Mouse (Mus musculus): ENCODE data around the gene Nepro.

Gene Nepro

GRCm38 (mm10) chr16:44702272-44702671 is 21.8 kb upstream of the Nepro start:
- ATAC-seq (ENCODE audit: insufficient number of reproducible peaks, low FRiP score, low TSS enrichment): no peak

GRCm38 (mm10) chr16:44703458-44703857 is 20.6 kb upstream of the Nepro start:
- no peak for ATAC-seq (ENCODE audit: insufficient number of reproducible peaks, low FRiP score, low TSS enrichment)

DNA sequence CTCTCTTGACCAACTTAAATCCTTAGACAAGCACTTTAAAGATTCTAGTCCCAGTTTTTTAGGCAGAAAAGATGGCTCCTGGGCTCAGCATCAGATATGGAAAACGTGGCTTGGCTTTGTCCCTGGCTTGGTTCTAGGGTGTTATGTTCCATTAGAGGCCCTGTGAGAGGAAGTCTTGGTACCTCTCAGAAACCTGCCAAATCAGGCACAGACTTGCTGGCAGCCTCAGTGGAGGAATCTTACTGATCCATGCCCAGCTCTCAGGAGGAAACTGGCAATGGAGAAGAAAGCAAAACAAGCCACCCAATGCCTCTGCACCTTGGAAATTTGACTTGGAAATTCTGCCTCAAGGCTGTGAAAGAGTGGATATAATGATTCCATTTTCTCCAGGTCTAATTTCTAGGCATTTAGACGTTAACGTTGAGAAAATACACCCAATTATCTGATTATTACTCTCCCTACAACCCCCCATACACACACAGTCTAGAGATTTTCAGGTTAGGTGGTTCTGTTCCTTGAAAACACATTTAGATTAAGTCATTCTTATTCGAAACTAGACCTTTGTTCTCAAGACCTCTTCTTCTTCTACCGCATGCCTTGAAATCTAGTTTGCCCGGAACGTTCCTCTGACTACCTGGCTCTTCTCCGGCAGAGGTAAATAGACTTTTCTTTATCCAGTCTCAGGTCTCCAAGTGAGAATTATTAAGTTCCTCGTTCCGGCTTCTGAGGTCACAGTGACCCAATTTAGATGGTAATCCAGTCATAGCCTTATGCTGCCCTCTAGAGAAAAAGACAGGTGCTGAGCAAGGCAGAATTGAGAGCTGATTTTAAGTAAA is 7.6 kb upstream of the Nepro start:
- peak; percentile 90 for ATAC-seq (ENCODE audit: insufficient number of reproducible peaks, low FRiP score, low TSS enrichment)

- 0 out of 2 replicates have a peak, but pooled peaks have one; percentile 11 for ATAC-seq (ENCODE audit: insufficient number of reproducible peaks, low FRiP score, low TSS enrichment)
Measured at GRCm38 (mm10) chr16:44717141-44717634, 6.9 kb upstream of the Nepro start.

DNA sequence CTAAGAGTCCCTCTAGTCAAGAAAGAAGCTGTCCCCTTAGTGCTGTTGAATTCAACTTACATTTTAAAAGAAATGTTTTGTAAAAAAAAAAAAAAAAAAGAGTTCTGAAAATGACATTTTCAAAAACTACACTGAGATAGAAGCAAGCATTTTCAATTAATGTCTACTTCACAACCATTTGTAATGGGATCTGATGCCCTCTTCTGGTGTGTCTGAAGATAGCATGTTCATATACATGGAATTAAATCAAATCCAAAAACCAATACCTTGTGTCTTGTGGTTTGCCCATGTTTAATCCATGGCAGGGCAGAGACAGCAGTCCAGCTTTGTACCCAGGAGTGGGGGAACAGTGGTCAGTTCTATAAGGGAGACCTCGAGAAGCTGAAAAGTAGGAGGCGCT is 6.3 kb upstream of the Nepro start:
- ATAC-seq (ENCODE audit: insufficient number of reproducible peaks, low FRiP score, low TSS enrichment): no peak

GRCm38 (mm10) chr16:44719349-44719748 is 4.8 kb upstream of the Nepro start:
- ATAC-seq (ENCODE audit: insufficient number of reproducible peaks, low FRiP score, low TSS enrichment): no peak

GRCm38 (mm10) chr16:44720518-44720917 is 3.6 kb upstream of the Nepro start:
- no peak for ATAC-seq (ENCODE audit: insufficient number of reproducible peaks, low FRiP score, low TSS enrichment)

DNA sequence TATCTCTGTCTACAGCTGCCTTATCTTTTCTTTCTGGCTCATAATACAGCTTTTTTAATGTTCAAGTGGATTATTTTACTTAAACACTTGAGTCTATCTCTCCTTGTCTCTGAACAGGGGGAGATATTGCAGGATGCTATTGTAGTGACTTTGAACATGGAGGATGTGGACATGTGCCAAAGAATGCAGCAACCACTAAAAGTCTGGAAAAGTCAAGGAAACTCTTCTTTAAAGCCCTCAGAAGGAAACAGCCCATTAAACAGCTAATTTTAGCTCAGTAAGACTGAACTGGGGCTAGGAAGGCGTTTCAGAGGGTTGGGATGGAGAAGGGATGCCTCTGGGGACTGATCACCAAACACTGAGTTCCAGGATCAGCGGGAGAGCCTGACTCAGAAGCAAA is 1.4 kb upstream of the Nepro start:
- no peak for ATAC-seq (ENCODE audit: insufficient number of reproducible peaks, low FRiP score, low TSS enrichment)

GRCm38 (mm10) chr16:44724847-44725246 is 746 bp downstream of the Nepro start:
- ATAC-seq (ENCODE audit: insufficient number of reproducible peaks, low FRiP score, low TSS enrichment): no peak

GRCm38 (mm10) chr16:44725286-44726223 is 1.5 kb downstream of the Nepro start:
- peak; percentile 42 for ATAC-seq (ENCODE audit: insufficient number of reproducible peaks, low FRiP score, low TSS enrichment)

- ATAC-seq (ENCODE audit: insufficient number of reproducible peaks, low FRiP score, low TSS enrichment): no peak
Measured at GRCm38 (mm10) chr16:44727525-44727924, 3.4 kb downstream of the Nepro start.

DNA sequence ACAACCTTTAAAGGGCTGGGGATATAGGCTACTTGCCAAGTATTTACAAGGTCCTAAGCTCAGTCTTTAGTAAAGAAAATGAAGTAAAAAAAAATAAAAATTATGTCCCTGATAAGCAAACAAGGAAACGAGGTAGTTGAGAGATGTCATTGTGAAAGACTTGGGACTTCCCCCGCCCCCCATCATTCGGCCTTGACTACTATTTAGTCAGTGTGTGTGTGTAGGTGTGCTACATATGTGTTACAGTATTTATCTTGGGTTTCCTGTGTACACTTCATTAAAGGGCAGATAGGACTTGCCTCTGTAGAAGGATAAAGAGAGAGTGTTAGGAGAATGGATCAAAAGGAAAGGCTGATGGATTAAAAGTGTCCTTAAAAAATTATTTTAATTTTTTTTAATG is 10.0 kb downstream of the Nepro start:
- no peak for ATAC-seq (ENCODE audit: insufficient number of reproducible peaks, low FRiP score, low TSS enrichment)

GRCm38 (mm10) chr16:44735676-44736075 is 11.6 kb downstream of the Nepro start:
- no peak for ATAC-seq (ENCODE audit: insufficient number of reproducible peaks, low FRiP score, low TSS enrichment)

DNA sequence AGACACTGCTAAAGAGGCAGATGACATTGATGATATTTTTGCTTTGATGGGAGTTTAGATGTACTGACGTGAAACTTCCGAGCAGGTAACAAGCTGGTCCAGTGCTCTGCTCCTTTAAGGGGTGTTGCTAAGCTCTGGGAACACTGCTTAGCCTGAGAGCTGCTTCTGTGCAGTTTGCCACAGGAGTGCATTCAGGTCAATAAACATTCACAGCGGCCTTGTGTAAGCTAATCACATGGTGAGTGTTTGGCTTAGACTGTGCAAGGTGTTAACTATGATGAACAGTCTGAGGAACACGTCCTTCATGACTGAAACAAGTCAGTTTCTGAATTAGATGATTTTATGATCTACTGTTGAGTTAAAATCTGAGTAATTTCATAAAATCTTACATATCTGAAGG is 12.0 kb downstream of the Nepro start:
- no peak for ATAC-seq (ENCODE audit: insufficient number of reproducible peaks, low FRiP score, low TSS enrichment)

DNA sequence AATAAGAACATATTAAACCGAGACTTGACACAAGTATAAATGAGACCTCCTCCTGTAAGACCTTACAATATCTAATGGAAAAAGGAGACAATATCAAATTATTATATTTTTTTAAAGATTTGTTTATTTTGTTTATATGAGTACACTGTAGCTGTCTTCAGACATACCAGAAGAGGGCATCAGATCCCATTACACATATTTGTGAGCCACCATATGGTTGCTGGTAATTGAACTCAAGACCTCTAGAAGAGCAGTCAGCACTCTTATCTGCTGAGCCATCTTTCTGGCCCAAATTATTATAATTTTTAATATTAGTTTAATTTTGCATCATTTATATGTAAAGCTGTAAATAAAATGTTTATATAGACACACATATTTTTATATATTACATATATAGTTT is 18.7 kb downstream of the Nepro start:
- ATAC-seq (ENCODE audit: insufficient number of reproducible peaks, low FRiP score, low TSS enrichment): no peak

DNA sequence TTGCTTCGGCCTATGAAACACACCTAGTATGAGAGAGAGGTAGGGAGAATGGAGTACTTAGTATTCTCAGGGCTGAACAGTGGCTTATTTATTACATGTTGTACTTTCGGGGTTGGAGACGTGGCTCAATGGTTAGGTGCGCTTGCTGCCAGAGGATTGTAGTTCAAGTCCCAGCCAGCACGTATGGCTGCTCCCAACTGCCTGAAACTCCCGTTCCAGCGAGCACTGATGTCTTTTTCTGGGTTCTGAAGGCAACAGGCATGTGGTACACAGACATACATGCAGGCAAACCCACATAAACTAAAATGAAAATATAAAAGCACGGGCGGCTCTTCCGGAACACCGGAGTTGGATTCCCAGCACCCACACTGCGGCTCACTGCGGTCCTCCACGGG is 21.4 kb downstream of the Nepro start:
- ATAC-seq (ENCODE audit: insufficient number of reproducible peaks, low FRiP score, low TSS enrichment): peak; percentile 3; the same call in 1 of the 2 replicates

- peak; percentile 94 for ATAC-seq (ENCODE audit: insufficient number of reproducible peaks, low FRiP score, low TSS enrichment)
Measured at GRCm38 (mm10) chr16:44745866-44746562, 21.9 kb downstream of the Nepro start, which contains the start of gene Gtpbp8. Gtpbp8 (minus strand) TSS chr16:44746363.

- ATAC-seq (ENCODE audit: insufficient number of reproducible peaks, low FRiP score, low TSS enrichment): no peak
Measured at GRCm38 (mm10) chr16:44748007-44748406, 23.9 kb downstream of the Nepro start.

DNA sequence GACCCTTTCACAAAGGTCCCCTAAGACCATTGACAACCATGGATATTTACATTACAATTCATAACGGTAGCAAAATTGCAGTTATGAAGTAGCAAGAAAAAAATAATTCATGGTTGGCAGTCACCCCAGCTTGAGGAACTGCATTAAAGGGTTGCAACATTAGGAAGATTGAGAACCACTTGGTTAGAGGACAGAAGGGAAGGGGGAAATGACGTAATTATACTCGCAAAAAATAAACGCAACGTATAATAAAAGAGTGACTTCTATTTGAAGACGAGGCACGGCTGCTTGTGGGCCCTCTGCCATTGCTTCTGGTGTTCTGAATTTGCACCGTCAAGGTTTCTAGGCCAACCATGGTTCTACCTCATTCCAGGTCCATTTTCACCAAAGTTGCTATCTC is 33.6 kb downstream of the Nepro start:
- ATAC-seq (ENCODE audit: insufficient number of reproducible peaks, low FRiP score, low TSS enrichment): no peak

GRCm38 (mm10) chr16:44761811-44762210 is 37.7 kb downstream of the Nepro start:
- no peak for ATAC-seq (ENCODE audit: insufficient number of reproducible peaks, low FRiP score, low TSS enrichment)

Data from cerebellum, adult (tissue).